In genomic region chr15:46251296-46251695, GRCm38 (mm10) we compare ENCODE assay signal across 18 mouse cellular contexts.
A peak's percentile ranks its signal among the peaks of the same experiment; 100 is the strongest.
DNase-seq lines count a peak whose midpoint lies in the region; ATAC-seq and TF ChIP-seq lines count a peak whose summit lies in the region.
"Had no signal": no experiment of that assay in that cellular context is flagged by ENCODE, and none has a peak within 500 bp of the region (broad histone marks: within the 10 kb centered on the region; RNA-seq: fewer than 3 reads in every experiment).

No protein-coding gene starts in this region.

- no peak for TF ChIP-seq CTCF in lung, embryonic 14.5 days (IDR thresholded peaks at IDR 0.05; ENCODE audit: low read depth)
- no peak for TF ChIP-seq CTCF in lung, adult 2 months (IDR thresholded peaks at IDR 0.05; ENCODE audit: insufficient read depth, low read length)
- no peak for TF ChIP-seq CTCF in brain, embryonic 14.5 days (IDR thresholded peaks at IDR 0.05; ENCODE audit: borderline replicate concordance, extremely low read depth, insufficient read depth, insufficient read length)

- no peak for ATAC-seq in lung, embryonic 14.5 days (ENCODE audit: insufficient read depth)
- ATAC-seq in erythroid progenitor cell, adult 5-6 weeks (replicated peaks; ENCODE audit: low FRiP score, poor library complexity, severe bottlenecking): no peak
- ATAC-seq: forebrain, embryonic 14.5 days had no signal

- no peak overlapping the region for H3K27ac ChIP-seq in lung, embryonic 14.5 days (ENCODE audit: low read depth)
- H3K27ac ChIP-seq: embryonic facial prominence, embryonic 10.5 days; forebrain, embryonic 10.5 days; gastrocnemius, adult 2 months; hindbrain, embryonic 10.5 days had no signal

- no peak for TF ChIP-seq POLR2A in lung, adult 2 months (IDR thresholded peaks at IDR 0.05; ENCODE audit: borderline replicate concordance, extremely low read depth, low read depth, low read length)
- no peak for TF ChIP-seq POLR2A in brain, embryonic 14.5 days (IDR thresholded peaks at IDR 0.05; ENCODE audit: borderline replicate concordance, extremely low read depth, insufficient read depth, insufficient read length, poor library complexity, severe bottlenecking)

- DNase-seq in layer of hippocampus, adult 11-12 months (ENCODE audit: low spot score): peak; percentile 32
- DNase-seq in layer of hippocampus, postnatal 25 days (ENCODE audit: extremely low spot score in 1 of 2, low spot score in 1 of 2): no peak
- DNase-seq in lung, embryonic 14.5 days: peak; percentile 40
- DNase-seq in lung, adult 2 months: no peak
- DNase-seq in brain, embryonic 14.5 days (ENCODE audit: low read depth): peak; percentile 1
- DNase-seq in layer of hippocampus, adult 9-11 months: peak; percentile 52
- DNase-seq in cerebellum, adult 11 months: no peak
- DNase-seq: adrenal gland, postnatal 10 days; cerebellum, adult 2 months; cerebellum, postnatal 10 days; gastrocnemius, adult 2 months; gastrocnemius, postnatal 25 days had no signal

- no peaks in the 10 kb centered on the region for H3K27me3 ChIP-seq in lung, embryonic 14.5 days (ENCODE audit: insufficient read depth, low read length)
- H3K27me3 ChIP-seq: heart, embryonic 12.5 days had no signal

- H3K36me3 ChIP-seq in lung, embryonic 14.5 days (ENCODE audit: insufficient read depth): no peaks in the 10 kb centered on the region
- H3K36me3 ChIP-seq: embryonic facial prominence, embryonic 10.5 days; forebrain, embryonic 10.5 days; heart, embryonic 12.5 days; hindbrain, embryonic 10.5 days had no signal

- no peaks in the 10 kb centered on the region for H3K4me1 ChIP-seq in lung, embryonic 14.5 days (ENCODE audit: insufficient read depth)
- H3K4me1 ChIP-seq in lung, adult 2 months (ENCODE audit: control insufficient read depth, insufficient read depth, low read length): no peaks in the 10 kb centered on the region
- H3K4me1 ChIP-seq: embryonic facial prominence, embryonic 10.5 days; forebrain, embryonic 10.5 days; heart, embryonic 12.5 days; hindbrain, embryonic 10.5 days had no signal

- H3K9ac ChIP-seq in lung, embryonic 14.5 days: no peak overlapping the region
- H3K9ac ChIP-seq: heart, embryonic 12.5 days had no signal

- H3K4me2 ChIP-seq in lung, embryonic 14.5 days: no peak overlapping the region
- H3K4me2 ChIP-seq: heart, embryonic 12.5 days had no signal

- 37% methylated on average over 3 of the region's 3 CpGs for WGBS in lung, embryonic 14.5 days
- 52% methylated on average over 3 of the region's 3 CpGs for WGBS in lung, adult 2 months

- H3K9me3 ChIP-seq in lung, embryonic 14.5 days (ENCODE audit: low read depth, low read length): no peaks in the 10 kb centered on the region
- H3K9me3 ChIP-seq: embryonic facial prominence, embryonic 10.5 days; forebrain, embryonic 10.5 days; heart, embryonic 12.5 days; hindbrain, embryonic 10.5 days had no signal

- no peak overlapping the region for H3K4me3 ChIP-seq in lung, embryonic 14.5 days (ENCODE audit: low read depth, low read length)
- H3K4me3 ChIP-seq in lung, adult 2 months (replicated peaks; ENCODE audit: extremely low read depth, low read depth, low read length): no peak overlapping the region
- H3K4me3 ChIP-seq: embryonic facial prominence, embryonic 10.5 days; forebrain, embryonic 10.5 days; gastrocnemius, adult 2 months; heart, embryonic 12.5 days; hindbrain, embryonic 10.5 days had no signal

Comparison
In these comparisons a context has a peak if more than half of its experiments do, and no peak if none do; other contexts are left out.
1. DNase-seq: peak in layer of hippocampus, adult 11-12 months (single experiment), lung, embryonic 14.5 days (single experiment), brain, embryonic 14.5 days (single experiment) and layer of hippocampus, adult 9-11 months (single experiment); none in layer of hippocampus, postnatal 25 days (0 of 2), lung, adult 2 months (single experiment) and cerebellum, adult 11 months (single experiment).